ENCODE assay signal across 30 mouse cellular contexts in the genomic region with DNA sequence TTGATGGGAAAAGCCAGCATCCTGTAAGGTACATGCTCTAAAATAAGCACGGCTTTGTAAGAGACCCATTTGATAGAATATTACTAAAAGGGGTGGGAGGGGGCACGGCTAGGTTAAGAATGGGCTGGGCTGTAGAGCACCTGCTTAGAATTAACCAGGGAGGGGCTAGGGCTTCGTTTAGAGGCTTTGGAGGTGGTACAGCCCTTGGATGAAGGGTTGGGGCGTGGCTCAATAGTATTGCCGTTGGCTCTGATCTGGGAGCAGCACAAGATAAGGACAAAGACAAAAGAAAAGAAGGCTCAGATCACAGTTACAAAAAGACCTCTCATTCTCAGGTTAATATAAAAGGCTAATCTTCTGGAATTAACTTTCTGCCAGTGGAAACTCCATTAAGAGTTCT. TPM values are rescaled to one million over a fixed set of nuclear protein-coding genes. Genes with fewer than 3 reads are reported as not detected.
"Had no signal": no experiment of that assay in that cellular context is flagged by ENCODE, and none has a peak within 500 bp of the region (broad histone marks: within the 10 kb centered on the region; RNA-seq: fewer than 3 reads in every experiment).

No protein-coding gene starts in this region.

- H3K4me3 ChIP-seq: heart, adult 2 months; heart, embryonic 13.5 days; heart, embryonic 15.5 days; hindbrain, embryonic 13.5 days; hindbrain, embryonic 15.5 days; kidney, embryonic 15.5 days; limb, embryonic 13.5 days; limb, embryonic 15.5 days; liver, embryonic 12.5 days had no signal

- H3K9ac ChIP-seq: heart, embryonic 13.5 days; heart, embryonic 15.5 days; hindbrain, embryonic 13.5 days; hindbrain, embryonic 15.5 days; kidney, embryonic 15.5 days; limb, embryonic 13.5 days; limb, embryonic 15.5 days; liver, embryonic 12.5 days; liver, embryonic 14.5 days had no signal

- H3K27me3 ChIP-seq: heart, embryonic 13.5 days; heart, embryonic 15.5 days; hindbrain, embryonic 13.5 days; hindbrain, embryonic 15.5 days; kidney, embryonic 15.5 days; limb, embryonic 13.5 days; limb, embryonic 15.5 days; liver, embryonic 12.5 days had no signal

- H3K9me3 ChIP-seq: heart, embryonic 15.5 days; kidney, embryonic 15.5 days; limb, embryonic 15.5 days had no signal

- H3K27ac ChIP-seq: heart, adult 2 months; heart, embryonic 13.5 days; heart, embryonic 15.5 days; hindbrain, embryonic 13.5 days; hindbrain, embryonic 15.5 days; hindbrain, postnatal 0 days; kidney, embryonic 15.5 days; kidney, postnatal 0 days; limb, embryonic 13.5 days; limb, embryonic 15.5 days; liver, embryonic 12.5 days; liver, embryonic 14.5 days had no signal

- H3K36me3 ChIP-seq: heart, embryonic 13.5 days; heart, embryonic 15.5 days; hindbrain, embryonic 13.5 days; limb, embryonic 13.5 days; limb, embryonic 15.5 days; liver, embryonic 12.5 days had no signal

- DNase-seq: gastrocnemius, postnatal 14 days; gastrocnemius, postnatal 36 days; heart, adult 11 months; heart, adult 2 months; heart, postnatal 14 days; heart, postnatal 36 days; kidney, adult 11 months; kidney, adult 2 months; kidney, adult 9 months; kidney, postnatal 14 days; kidney, postnatal 36 days; layer of hippocampus, adult 9-11 months; layer of hippocampus, postnatal 36 days; left cerebral cortex, postnatal 4 days had no signal

- H3K4me1 ChIP-seq: heart, embryonic 13.5 days; heart, embryonic 15.5 days; hindbrain, embryonic 13.5 days; hindbrain, embryonic 15.5 days; kidney, embryonic 15.5 days; limb, embryonic 13.5 days; limb, embryonic 15.5 days; liver, embryonic 12.5 days had no signal

- ATAC-seq: hindbrain, postnatal 0 days; intestine, embryonic 16.5 days; liver, embryonic 12.5 days had no signal

- H3K4me2 ChIP-seq: heart, embryonic 11.5 days; heart, embryonic 13.5 days; heart, embryonic 15.5 days; hindbrain, embryonic 13.5 days; hindbrain, embryonic 15.5 days; kidney, embryonic 15.5 days; limb, embryonic 13.5 days; limb, embryonic 15.5 days; liver, embryonic 12.5 days had no signal

RNA-seq across cellular contexts. Expression of a gene that starts 28.2 kb away (rescaled TPM):
- total RNA-seq: gastrocnemius, adult 18-20 months; gastrocnemius, adult 8-10 months; gastrocnemius, postnatal 14 days; gastrocnemius, postnatal 36 days; heart, adult 2 months; heart, postnatal 14 days; heart, postnatal 36 days had no signal
- polyA plus RNA-seq: heart, adult 2 months; heart, embryonic 13.5 days; heart, embryonic 15.5 days; heart, postnatal 0 days had no signal
